Mouse (Mus musculus) lung, embryonic 15.5 days (tissue): ENCODE results near the gene Nelfcd. TPM values are rescaled to one million over a fixed set of nuclear protein-coding genes. Genes with fewer than 3 reads are reported as not detected.

Experiments
- ATAC-seq: fragments of 200-750 bp; cut with Nextera tagmentation; 2 replicates; pipeline ENCODE4 v1.8.0; 2017; ENCODE audit warnings: moderate number of reproducible peaks, borderline replicate concordance; ENCODE audit not compliant: low FRiP score, low TSS enrichment; ENCODE audit errors: extremely low read depth
- H3K27ac ChIP-seq: fragments of 300-500 bp; sonication (generic); 2 replicates; pipeline ENCODE4 v1.5.1; 2015; ENCODE audit warnings: moderate library complexity, mild to moderate bottlenecking, inconsistent platforms
- H3K27me3 ChIP-seq: fragments of 300-500 bp; sonication (generic); 2 replicates; pipeline ENCODE4 v1.6.1; 2015; ENCODE audit warnings: inconsistent platforms
- H3K36me3 ChIP-seq: fragments of 300-500 bp; sonication (generic); 2 replicates; pipeline ENCODE4 v1.6.1; 2015; ENCODE audit warnings: inconsistent platforms
- H3K4me1 ChIP-seq: fragments of 300-500 bp; sonication (generic); 2 replicates; pipeline ENCODE4 v1.6.1; 2015; ENCODE audit warnings: inconsistent platforms
- H3K4me2 ChIP-seq: fragments of 300-500 bp; sonication (generic); 2 replicates; pipeline ENCODE4 v1.6.1; 2015; ENCODE audit warnings: inconsistent platforms, mild to moderate bottlenecking, moderate library complexity
- H3K4me3 ChIP-seq: fragments of 300-500 bp; sonication (generic); 2 replicates; pipeline ENCODE4 v1.5.1; 2015; ENCODE audit warnings: mild to moderate bottlenecking, inconsistent platforms
- H3K9ac ChIP-seq: fragments of 300-500 bp; sonication (generic); 2 replicates; pipeline ENCODE4 v1.6.1; 2015; ENCODE audit warnings: inconsistent platforms
- H3K9me3 ChIP-seq: fragments of 300-500 bp; sonication (generic); 2 replicates; pipeline ENCODE4 v1.6.1; 2016; ENCODE audit warnings: inconsistent platforms
- WGBS: fragments of 180-500 bp; shearing (Covaris S2); methylation state at CpG from one replicate; pipeline ENCODE4 v1.1.7; 2015; 5-methylcytosine and 5-hydroxymethylcytosine counted together
- polyA plus RNA-seq: library from polyadenylated mRNA; unstranded; fragments of >200 nt; fragmentation: Nextera tagmentation; extraction: Ambion mirVana; gene quantifications from 2 replicates; pipeline ENCODE4 v1.2.1, GENCODE M21; 2015

Gene Nelfcd
- polyA plus RNA-seq, 1 experiment from 2014 or later, result 138 TPM

- no peaks in the 10 kb centered on the region for H3K9me3 ChIP-seq
- 0 out of 2 replicates have a peak overlapping the region, but pooled peaks have one; percentile 24 for H3K27ac ChIP-seq
- H3K27me3 ChIP-seq, result no peaks in the 10 kb centered on the region
- H3K4me2 ChIP-seq, result peak overlapping the region; percentile 80
- no peak for ATAC-seq
- 62% methylated on average over 11 of the region's 11 CpGs for whole genome bisulfite sequencing
- H3K4me3 ChIP-seq, result peak overlapping the region; percentile 64
- peak overlapping the region; percentile 53 for H3K9ac ChIP-seq
- peaks cover 29% of the 10 kb centered on the region for H3K4me1 ChIP-seq
- H3K36me3 ChIP-seq, result 0 out of 2 replicates have a peak, but pooled peaks cover 6% of the 10 kb centered on the region
Measured at GRCm38 (mm10) chr2:174438181-174438580, 22.6 kb downstream of the Nelfcd start.

- peak within 1 kb of the TSS; percentile 24; the same call in 1 of the 2 replicates for H3K27ac ChIP-seq
- H3K4me3 ChIP-seq, result peak within 1 kb of the TSS; percentile 64
- peaks cover 34% of the 10 kb centered on the region for H3K4me1 ChIP-seq
- no peaks in the 10 kb centered on the region for H3K9me3 ChIP-seq
- peak within 1 kb of the TSS; percentile 53 for H3K9ac ChIP-seq
- peak within 1 kb of the TSS; percentile 80 for H3K4me2 ChIP-seq
- under 1% methylated on average over 38 of the region's 38 CpGs for WGBS
- ATAC-seq, result peak; percentile 76
- H3K27me3 ChIP-seq, result no peaks in the 10 kb centered on the region
- 0 out of 2 replicates have a peak, but pooled peaks cover 3% of the 10 kb centered on the region for H3K36me3 ChIP-seq
Measured at GRCm38 (mm10) chr2:174438737-174439449, 23.3 kb downstream of the Nelfcd start, which contains the start of gene Ctsz. Gene Ctsz, minus strand, starts transcription at chr2:174439039.

- 0 out of 2 replicates have a peak overlapping the region, but pooled peaks have one; percentile 6 for H3K27ac ChIP-seq
- no peaks in the 10 kb centered on the region for H3K9me3 ChIP-seq
- peaks cover 34% of the 10 kb centered on the region for H3K4me1 ChIP-seq
- peak overlapping the region; percentile 80 for H3K4me2 ChIP-seq
- no peaks in the 10 kb centered on the region for H3K27me3 ChIP-seq
- H3K9ac ChIP-seq, result no peak overlapping the region
- 61% methylated on average over 5 of the region's 5 CpGs for WGBS
- H3K4me3 ChIP-seq, result peak overlapping the region; percentile 64
- 0 out of 2 replicates have a peak, but pooled peaks cover 3% of the 10 kb centered on the region for H3K36me3 ChIP-seq
- no peak for ATAC-seq
Measured at GRCm38 (mm10) chr2:174439450-174439838, 23.8 kb downstream of the Nelfcd start.

- WGBS, result 83% methylated on average over 9 of the region's 9 CpGs
- no peak overlapping the region for H3K4me2 ChIP-seq
- peaks cover 34% of the 10 kb centered on the region for H3K4me1 ChIP-seq
- no peak overlapping the region for H3K27ac ChIP-seq
- H3K36me3 ChIP-seq, result 0 out of 2 replicates have a peak, but pooled peaks cover 3% of the 10 kb centered on the region
- ATAC-seq, result no peak
- H3K9me3 ChIP-seq, result no peaks in the 10 kb centered on the region
- H3K9ac ChIP-seq, result no peak overlapping the region
- no peaks in the 10 kb centered on the region for H3K27me3 ChIP-seq
- no peak overlapping the region for H3K4me3 ChIP-seq
Measured at GRCm38 (mm10) chr2:174439961-174440360, 24.4 kb downstream of the Nelfcd start.

- H3K4me2 ChIP-seq, result no peak overlapping the region
- H3K27ac ChIP-seq, result peak overlapping the region; percentile 82
- H3K9me3 ChIP-seq, result no peaks in the 10 kb centered on the region
- ATAC-seq, result peak; percentile 33; the same call in 1 of the 2 replicates
- no peak overlapping the region for H3K4me3 ChIP-seq
- no peaks in the 10 kb centered on the region for H3K36me3 ChIP-seq
- peaks cover 38% of the 10 kb centered on the region for H3K4me1 ChIP-seq
- no peak overlapping the region for H3K9ac ChIP-seq
- no peaks in the 10 kb centered on the region for H3K27me3 ChIP-seq
- 49% methylated on average over 4 of the region's 4 CpGs for WGBS
Measured at GRCm38 (mm10) chr2:174441898-174442297, 26.3 kb downstream of the Nelfcd start.

- H3K9me3 ChIP-seq, result no peaks in the 10 kb centered on the region
- H3K4me3 ChIP-seq, result no peak overlapping the region
- 45% methylated on average over 9 of the region's 9 CpGs for WGBS
- no peaks in the 10 kb centered on the region for H3K27me3 ChIP-seq
- H3K27ac ChIP-seq, result peak overlapping the region; percentile 82
- H3K4me1 ChIP-seq, result peaks cover 35% of the 10 kb centered on the region
- H3K9ac ChIP-seq, result no peak overlapping the region
- no peaks in the 10 kb centered on the region for H3K36me3 ChIP-seq
- no peak overlapping the region for H3K4me2 ChIP-seq
- no peak for ATAC-seq
Measured at GRCm38 (mm10) chr2:174442460-174442859, 26.9 kb downstream of the Nelfcd start.

- no peaks in the 10 kb centered on the region for H3K9me3 ChIP-seq
- no peaks in the 10 kb centered on the region for H3K27me3 ChIP-seq
- no peak for ATAC-seq
- no peak overlapping the region for H3K4me3 ChIP-seq
- H3K4me2 ChIP-seq, result no peak overlapping the region
- no peak overlapping the region for H3K9ac ChIP-seq
- 20% methylated on average over 2 of the region's 2 CpGs for WGBS
- no peaks in the 10 kb centered on the region for H3K36me3 ChIP-seq
- peak overlapping the region; percentile 82 for H3K27ac ChIP-seq
- peaks cover 29% of the 10 kb centered on the region for H3K4me1 ChIP-seq
Measured at GRCm38 (mm10) chr2:174443046-174443445, 27.4 kb downstream of the Nelfcd start.

- whole genome bisulfite sequencing, result 67% methylated on average over 7 of the region's 7 CpGs
- no peak overlapping the region for H3K9ac ChIP-seq
- no peak for ATAC-seq
Measured at GRCm38 (mm10) chr2:174444359-174444758, 28.8 kb downstream of the Nelfcd start.

GRCm38 (mm10) chr2:174445018-174445417, 29.4 kb downstream of the Nelfcd start:
- Histone ChIP-seq H3K4me2 (no peak overlapping the region), H3K4me1 (peaks cover 20% of the 10 kb centered on the region), H3K4me3 (no peak overlapping the region), H3K9me3 (no peaks in the 10 kb centered on the region), H3K9ac (no peak overlapping the region), H3K27ac (no peak overlapping the region), H3K36me3 (no peaks in the 10 kb centered on the region), H3K27me3 (no peaks in the 10 kb centered on the region)
- ATAC-seq, result no peak
- 64% methylated on average over 6 of the region's 6 CpGs for WGBS

More at GRCm38 (mm10) chr2:174444359-174444758, 28.8 kb downstream of the Nelfcd start:
- H3K27ac ChIP-seq, result no peak overlapping the region
- H3K4me3 ChIP-seq, result no peak overlapping the region
- no peaks in the 10 kb centered on the region for H3K36me3 ChIP-seq
- no peak overlapping the region for H3K4me2 ChIP-seq
- peaks cover 20% of the 10 kb centered on the region for H3K4me1 ChIP-seq
- H3K9me3 ChIP-seq, result no peaks in the 10 kb centered on the region
- no peaks in the 10 kb centered on the region for H3K27me3 ChIP-seq

- H3K9ac ChIP-seq, result no peak overlapping the region
- no peaks in the 10 kb centered on the region for H3K36me3 ChIP-seq
- ATAC-seq, result no peak
- 50% methylated on average over 7 of the region's 7 CpGs for WGBS
- no peaks in the 10 kb centered on the region for H3K9me3 ChIP-seq
- no peak overlapping the region for H3K4me3 ChIP-seq
- H3K27me3 ChIP-seq, result no peaks in the 10 kb centered on the region
- H3K4me1 ChIP-seq, result peaks cover 19% of the 10 kb centered on the region
- 0 out of 2 replicates have a peak overlapping the region, but pooled peaks have one; percentile 2 for H3K27ac ChIP-seq
- no peak overlapping the region for H3K4me2 ChIP-seq
Measured at GRCm38 (mm10) chr2:174446492-174446891, 30.9 kb downstream of the Nelfcd start.

- Histone ChIP-seq H3K4me3 (no peak overlapping the region), H3K36me3 (no peaks in the 10 kb centered on the region), H3K9me3 (no peaks in the 10 kb centered on the region), H3K4me2 (no peak overlapping the region), H3K9ac (no peak overlapping the region), H3K4me1 (peaks cover 16% of the 10 kb centered on the region), H3K27me3 (no peaks in the 10 kb centered on the region), H3K27ac (0 out of 2 replicates have a peak overlapping the region, but pooled peaks have one; percentile 2)
- WGBS, result 51% methylated on average over 8 of the region's 8 CpGs
- ATAC-seq, result no peak
Measured at GRCm38 (mm10) chr2:174446905-174447304, 31.3 kb downstream of the Nelfcd start.

- Histone ChIP-seq H3K9ac (no peak overlapping the region), H3K4me2 (no peak overlapping the region), H3K9me3 (no peaks in the 10 kb centered on the region), H3K4me1 (peaks cover 10% of the 10 kb centered on the region), H3K36me3 (no peaks in the 10 kb centered on the region), H3K4me3 (no peak overlapping the region), H3K27ac (no peak overlapping the region), H3K27me3 (no peaks in the 10 kb centered on the region)
- 79% methylated on average over 4 of the region's 4 CpGs for WGBS
- no peak for ATAC-seq
Measured at GRCm38 (mm10) chr2:174448405-174448804, 32.8 kb downstream of the Nelfcd start.
